Mouse (Mus musculus) spleen, adult 18-20 months (tissue): ENCODE data around the gene Syngr3.
"Not testable (repeated sequence)": the region's sequence is repeated elsewhere in the genome, so short reads cannot be mapped to it uniquely, and the experiment has no call there.

Experiments used
- DNase-seq, 2 experiments: peaks; one replicate each; pipeline ENCODE4 v3.0.0; 2022; ENCODE audit warnings: mixed read lengths in 2 of 2

Syngr3 gene

DNA sequence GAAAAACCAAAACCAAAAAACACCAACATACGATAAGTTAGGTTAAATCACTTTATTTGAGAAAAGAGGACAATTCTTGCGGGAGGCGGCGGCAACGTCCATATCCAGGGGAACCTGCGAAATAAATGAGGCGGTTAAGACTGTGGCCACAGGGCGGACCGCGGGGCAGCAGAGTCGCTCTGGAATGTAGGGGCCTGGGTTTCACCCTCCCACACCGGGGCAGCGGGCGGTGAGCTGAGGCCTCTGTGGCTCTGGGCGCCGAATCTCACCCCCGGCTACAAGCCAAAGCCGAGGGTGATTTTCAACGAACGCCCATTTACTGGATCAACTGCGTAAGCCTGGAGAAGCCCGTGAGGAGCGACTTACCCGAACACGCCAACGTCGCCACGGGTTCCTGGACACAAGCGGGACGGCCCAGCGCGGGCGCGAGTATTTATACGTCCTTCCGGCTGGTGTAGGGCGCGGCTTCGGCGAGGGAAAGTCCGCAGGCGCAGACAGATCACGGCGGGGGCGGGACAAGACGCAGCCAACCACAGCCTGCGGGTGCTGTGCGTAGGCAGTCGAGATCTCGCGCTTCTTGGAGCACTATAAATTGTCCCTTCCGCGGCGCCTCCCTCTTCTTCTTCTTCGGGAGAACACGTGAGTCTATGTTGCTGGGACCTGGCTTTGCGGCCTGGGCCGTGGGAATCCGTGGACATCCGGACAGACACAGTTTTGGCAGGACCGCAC lies 29.9 kb upstream of the Syngr3 start:
- peak; percentile 96 for DNase-seq

DNA sequence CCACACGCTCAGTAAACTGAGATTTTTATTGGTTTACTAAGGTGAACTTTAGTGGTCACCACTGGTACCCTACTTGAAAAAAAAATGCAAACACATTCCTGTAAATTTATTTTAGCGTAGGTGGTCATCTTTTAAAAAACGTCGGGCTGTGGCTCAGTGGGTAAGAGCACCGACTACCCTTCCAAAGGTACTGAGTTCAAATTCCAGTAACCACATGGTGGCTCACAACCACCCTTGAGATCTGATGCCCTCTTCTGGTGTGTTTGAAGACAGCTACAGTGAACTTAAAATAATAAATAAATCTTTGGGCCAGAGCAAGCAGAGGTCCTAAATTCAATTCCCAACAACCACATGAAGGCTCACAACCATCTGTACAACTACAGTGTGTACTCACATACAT lies 29.2 kb upstream of the Syngr3 start:
- not testable (repeated sequence) for DNase-seq

DNA sequence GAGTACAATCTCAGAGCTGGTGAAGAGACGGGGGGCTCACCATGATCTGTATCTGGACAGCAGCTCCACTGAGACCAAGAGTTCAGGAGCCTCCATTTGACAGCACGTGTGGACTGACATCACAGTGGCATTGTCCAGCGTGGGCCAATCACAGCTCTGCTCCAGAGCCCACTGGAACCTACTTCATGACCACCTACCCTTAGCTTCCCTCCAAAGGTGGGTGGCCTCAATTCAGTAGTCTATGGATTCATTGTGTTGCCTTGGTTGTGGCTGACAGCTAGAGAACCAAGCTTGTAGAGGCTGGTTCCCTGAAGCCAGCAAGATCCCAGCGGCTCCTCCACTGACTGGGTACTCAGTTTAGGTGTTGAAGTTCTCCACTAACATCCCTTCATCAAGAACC lies 28.2 kb upstream of the Syngr3 start, which contains the start of the genes Rnf151 and Rps2:
Gene Rnf151 (minus strand): TSS at position 121 of the 400 bp plus-strand sequence.
Gene Rps2 (plus strand): TSS at position 174 of the 400 bp plus-strand sequence.
- DNase-seq = no peak

DNA sequence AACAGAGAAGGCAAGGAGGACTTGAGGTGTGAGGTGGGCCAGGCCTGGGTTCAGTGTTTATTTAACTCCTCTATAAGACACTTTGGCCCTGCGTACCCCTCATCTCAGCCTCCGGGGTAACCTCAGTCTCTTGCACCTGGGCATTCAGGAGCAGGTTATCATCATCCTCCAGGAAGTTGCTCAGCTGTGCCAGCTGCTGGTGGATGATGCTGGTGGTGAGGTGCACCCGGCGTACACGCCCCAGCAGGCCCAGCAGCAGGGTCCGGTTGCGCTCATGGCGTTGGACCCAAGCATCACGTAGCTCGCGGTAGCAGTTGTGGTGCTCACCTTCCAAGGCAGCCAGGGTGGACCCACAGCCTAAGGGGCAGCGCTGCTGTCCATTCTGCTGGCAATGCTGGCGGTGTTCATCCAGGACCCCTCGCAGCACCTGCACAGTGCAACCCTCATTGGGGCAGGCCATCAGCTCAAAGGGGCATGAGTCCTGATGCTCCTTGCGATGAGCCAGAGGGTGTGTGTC lies 26.5 kb upstream of the Syngr3 start:
- no peak for DNase-seq

DNA sequence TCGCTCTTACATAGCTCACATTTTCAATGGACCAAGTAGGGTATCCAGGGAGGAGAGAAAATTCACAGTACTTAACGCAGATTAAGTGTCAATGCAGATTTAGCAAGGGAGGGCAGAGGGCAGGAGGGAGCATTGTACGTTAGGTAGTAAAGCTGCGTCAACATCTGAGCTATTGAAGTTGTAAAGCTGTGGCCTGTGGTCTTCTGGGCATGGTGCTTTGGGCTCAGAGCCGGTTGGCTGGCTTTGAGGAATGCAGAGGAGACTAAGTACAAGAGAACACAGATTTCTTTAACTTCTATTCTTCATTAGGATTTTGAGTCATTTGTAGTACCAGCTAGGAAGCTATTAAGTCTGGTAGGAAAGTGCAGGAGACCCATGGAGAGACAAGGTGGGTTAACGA lies 25.8 kb upstream of the Syngr3 start:
- no peak for DNase-seq

DNA sequence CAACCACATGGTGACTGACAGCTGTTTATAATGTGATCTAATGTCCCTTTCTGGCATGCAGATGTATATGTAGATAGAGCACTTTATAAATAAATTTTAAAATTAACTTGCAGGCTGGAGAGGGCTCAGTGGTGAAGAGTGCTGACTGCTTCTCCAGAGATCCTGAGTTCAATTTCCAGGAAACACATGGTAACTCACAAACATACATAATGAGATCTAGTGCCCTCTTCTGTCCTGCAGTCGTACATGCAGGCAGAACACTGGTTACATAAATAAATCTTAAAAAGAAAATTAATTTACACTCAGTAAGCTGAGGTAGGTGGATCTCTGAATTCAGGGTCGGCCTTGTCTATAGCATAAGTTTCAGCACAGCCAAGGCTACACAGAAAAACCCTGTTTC lies 18.9 kb upstream of the Syngr3 start:
- no peak for DNase-seq

DNA sequence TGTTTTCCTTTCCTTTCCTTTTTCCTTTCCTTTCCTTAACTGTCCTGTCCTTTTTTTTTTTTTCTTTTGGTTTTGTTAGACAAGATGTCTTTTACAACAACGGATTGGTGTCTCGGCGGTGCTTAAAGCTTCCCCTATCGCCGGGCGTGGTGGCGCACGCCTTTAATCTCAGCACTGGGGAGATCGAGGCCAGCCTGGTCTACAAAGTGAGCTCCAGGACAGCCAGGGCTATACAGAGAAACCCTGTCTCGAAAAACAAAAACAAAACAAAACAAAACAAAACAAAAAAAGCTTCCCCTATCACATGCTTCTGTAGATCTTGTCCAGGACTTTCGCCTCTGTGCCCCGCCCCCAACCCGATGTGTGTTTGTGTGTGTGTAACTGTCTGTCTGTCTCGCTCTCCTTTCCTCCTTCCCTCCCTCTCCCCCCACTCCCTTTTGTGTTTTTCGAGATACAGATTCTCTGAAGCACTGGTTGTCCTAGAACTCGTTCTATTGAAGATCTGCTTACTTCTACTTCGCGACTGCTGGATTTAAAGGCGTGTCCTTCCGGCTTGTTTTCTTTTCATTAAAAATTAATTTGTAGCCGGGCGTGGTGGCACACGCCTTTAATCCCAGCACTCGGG lies 18.2 kb upstream of the Syngr3 start:
- DNase-seq = no peak

DNA sequence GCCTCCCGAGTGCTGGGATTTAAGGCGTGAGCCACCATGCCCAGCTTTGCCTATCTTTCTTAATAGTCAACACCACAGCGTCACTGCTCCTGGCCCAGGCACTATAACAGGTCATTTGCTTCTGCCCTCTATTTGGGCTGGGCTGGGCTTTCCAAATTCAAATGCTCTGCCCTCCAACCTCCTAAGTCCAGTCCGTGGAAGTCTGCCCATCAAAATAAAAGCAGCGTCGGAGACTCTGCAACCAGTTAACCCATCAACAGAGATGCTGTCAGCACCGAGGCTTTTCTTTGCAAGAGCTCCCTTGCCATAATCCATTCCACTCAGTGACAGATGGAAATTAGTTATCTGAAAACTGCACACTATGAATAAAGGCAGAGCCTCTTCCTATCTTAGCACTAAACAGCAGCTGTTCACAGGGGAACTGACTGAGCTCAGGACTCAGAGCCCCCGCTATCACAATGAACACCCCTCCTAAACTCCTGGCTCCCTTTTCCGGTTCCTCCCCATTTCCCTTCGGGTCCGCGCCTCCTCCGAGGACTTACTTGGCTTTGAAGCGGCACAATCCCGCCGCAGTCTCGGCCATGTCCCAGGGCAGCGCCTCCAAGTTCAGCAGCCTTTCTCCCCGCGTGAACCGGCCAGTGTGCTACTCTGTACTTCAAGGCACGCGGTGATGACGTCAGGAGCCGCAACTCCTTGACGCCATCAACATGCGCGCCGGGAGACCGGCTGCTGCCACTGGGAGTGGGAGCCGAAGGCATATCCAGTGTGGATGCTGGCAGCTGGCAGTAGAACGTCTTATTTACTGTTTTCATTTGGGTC lies 17.4 kb upstream of the Syngr3 start, which contains the start of gene Tbl3:
Gene Tbl3 (minus strand): TSS at position 679 of the 819 bp plus-strand sequence.
- peak; percentile 79 to 91 for DNase-seq

DNA sequence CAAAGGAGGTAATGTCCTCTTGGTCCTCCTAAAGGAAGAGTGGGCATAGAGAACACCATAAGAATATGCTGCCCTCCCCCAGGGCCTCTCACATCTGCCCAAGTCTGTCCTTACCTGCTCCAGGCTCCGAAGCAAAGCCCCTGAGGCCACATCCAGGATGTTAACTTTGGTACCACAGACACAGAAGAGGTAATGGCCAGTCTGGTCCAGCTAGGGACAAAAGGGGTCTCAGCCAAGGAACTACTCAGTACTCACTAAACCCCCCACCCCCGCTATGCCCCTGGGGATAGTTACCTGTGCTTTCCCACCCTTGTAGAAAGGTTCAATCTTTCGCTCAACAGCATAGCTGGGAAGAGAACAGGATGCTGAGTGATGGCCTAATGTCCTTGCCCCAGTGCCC lies 16.1 kb upstream of the Syngr3 start:
- DNase-seq = no peak

DNA sequence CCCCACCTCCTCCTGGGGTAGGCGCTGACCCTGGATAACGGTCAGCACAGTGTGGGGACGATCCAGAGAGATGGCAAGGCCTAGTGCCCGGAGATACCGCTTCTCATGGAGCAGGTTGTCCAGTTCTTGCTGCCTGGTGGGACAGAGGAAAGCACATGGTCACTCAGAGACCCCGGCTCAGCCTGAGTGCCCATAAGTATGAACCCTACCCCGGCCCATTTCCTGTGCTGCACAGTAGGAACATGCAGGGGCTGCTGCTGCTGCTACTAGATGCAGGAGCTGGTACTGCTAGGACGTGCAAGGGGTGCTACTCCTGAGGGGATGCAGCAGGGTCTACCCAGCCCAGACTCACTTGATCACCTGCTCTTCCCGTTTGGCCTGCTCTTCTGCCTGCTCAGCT lies 11.5 kb upstream of the Syngr3 start:
- DNase-seq = no peak

DNA sequence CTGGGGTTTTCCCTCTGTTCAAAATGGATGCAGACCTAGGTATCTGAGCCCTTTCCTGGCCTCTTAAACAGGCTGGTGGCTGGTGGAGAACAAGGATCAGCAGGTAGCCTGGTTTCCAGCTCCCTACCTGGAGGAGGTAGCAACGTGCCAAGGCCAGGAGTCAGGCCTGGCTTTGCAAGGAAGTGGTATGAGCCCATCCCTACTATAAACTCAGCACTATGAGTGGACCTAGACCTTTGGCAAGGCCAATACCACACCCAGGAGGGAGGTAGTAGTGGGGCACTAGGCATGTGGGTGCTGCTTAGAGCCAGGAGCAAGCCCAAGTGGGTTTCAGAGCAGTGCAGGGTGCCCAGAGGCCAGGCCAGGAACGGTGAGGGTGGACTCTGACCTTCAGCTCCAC lies 9.7 kb upstream of the Syngr3 start:
- DNase-seq = no peak

DNA sequence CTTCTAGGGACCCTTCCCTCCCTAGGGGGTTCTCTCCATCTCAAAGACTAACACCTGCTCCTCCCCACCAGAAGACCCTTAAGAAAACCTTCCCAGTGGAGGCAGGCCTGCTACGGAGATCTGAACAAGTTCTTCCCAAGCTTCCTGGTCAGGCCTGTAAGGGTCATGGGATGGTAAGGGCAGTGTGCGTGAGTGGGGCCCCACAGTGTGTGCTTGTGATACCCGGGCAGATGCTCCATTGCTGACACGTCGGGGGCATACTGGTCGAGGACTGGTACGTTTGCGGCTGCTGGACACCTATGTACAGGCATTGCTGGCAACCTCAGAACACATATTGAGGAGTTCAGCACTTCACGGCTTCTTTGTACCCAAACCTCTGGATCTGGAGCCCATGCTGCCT lies 9.0 kb upstream of the Syngr3 start:
- DNase-seq = no peak

DNA sequence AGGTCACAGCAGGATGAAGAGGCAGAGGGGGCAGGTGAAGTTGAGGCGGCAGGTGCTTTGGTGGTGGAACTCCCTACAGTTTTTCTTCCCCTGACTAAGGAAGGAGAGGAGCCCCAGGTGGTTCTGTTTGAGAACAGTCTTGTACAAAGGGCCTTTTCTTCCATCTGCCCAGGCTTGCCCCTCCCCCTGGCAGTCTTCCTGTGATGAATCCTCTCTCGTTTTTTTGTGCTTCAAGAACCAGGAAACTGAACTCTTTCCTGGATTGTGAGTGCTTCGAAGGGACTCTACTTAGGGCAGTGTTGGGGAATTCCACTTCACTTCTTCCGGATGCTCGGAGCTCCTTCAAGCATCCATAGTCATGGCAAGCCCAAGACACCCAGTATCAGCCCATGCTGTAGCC lies 8.2 kb upstream of the Syngr3 start:
- no peak for DNase-seq

DNA sequence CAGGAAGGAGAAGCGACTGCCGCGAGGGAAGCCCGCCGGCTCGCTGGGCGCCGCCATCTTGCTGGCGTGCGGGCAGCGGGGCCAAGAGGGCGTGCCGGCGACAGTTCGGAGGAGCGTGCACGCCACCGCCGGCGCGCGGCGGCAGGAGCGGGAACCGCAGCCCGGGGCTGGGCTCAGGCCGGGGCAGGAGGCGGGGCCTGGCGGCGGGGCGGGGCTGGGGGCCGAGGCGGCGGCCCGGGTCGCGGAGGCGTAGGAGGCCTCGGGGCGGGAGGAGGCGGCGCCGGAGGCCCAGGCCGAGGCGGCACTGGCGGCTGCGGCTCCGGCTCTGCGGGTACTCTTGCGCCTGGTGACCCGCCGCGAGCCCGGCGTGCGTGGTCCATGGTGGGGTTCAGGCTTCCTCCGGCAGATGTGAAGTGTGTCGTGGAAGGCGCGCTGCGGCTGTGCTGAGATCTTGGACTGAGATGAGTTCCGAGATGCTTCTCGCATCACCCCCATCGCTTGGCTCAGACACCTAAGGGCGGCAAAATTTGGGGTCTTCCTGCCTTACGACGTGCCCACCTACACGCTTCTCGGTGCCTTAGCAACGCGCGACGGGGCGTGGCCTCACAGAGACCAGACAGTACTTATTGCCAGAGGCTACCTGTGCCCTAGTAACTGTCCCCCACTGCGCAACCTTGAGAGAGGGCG lies 6.4 kb upstream of the Syngr3 start, which contains the start of the genes Gfer and Noxo1:
Gene Gfer (minus strand): TSS at position 146 of the 687 bp plus-strand sequence.
Gene Noxo1 (plus strand): TSS at position 224 of the 687 bp plus-strand sequence.
- DNase-seq = peak; percentile 81 to 85

DNA sequence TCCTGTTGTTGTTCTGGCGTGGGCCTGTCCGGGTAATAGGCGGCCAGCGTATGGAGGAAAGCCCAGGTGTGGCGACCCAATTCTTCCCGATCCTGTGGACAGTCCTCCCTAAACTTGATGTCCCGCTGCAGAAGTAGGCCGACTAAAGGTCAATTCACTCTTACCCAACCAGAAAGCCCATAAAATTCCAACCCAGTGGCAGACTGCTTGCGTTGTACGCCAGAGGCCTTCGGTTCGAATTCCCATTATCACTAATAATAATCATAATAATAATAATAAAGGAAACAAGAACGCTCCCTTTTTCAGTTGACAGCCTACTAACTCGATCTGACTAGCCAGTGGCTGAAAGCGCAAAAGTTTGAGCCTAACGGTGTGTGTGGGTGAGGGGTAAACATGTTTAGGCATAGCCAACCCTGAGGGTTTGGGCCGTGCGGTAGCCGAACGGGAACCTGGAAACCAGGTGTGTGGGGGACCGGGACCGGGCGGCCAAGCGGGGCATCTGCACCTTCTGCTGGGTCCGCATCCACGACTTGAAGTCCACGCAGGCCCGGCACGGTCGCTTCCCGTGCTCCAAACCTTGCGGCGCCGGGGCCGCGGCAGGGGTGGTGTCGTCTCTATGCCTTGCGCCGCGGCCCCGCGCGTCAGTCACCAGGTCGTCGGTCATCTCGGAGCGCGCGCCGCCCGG lies 5.7 kb upstream of the Syngr3 start:
- no peak for DNase-seq

DNA sequence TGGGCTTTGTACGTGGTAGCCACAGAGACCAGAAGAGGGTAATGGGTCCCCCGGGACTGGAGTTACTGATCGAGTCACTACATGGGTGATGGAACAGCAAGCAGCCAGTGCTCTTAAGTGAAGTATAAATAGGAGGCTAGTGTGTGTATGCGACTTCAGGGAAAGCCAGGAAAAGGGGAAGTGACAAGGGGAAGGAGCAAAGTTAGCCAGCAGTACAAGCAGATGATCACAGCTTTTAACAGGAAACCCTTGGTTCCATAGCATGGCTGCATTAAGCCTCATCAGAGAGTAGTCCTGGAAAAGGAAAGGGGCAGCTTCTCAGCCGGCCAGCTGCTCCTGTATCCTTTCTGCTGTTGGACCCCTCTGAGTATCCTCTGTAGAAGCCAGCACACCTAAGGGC lies 2.6 kb upstream of the Syngr3 start:
- DNase-seq = no peak

DNA sequence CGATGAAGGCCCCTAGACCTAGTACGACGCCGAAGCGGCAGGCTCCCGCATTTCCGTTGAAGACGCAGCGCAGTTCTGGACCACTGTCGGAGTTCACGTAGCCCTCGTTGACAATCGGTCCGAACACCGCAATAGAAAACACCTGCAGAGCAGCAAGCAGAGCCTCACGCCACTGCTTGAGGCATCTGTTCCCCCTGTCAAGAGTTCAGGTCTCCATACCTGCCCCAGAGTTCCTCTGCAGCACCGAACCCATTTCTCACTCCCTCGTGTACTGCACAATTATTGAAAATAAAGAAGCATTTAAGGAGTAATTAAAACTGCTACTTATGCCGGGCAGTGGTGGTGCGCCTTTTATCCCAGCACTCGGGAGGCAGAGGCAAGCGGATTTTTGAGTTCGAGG lies 2.2 kb downstream of the Syngr3 start:
- DNase-seq = no peak

DNA sequence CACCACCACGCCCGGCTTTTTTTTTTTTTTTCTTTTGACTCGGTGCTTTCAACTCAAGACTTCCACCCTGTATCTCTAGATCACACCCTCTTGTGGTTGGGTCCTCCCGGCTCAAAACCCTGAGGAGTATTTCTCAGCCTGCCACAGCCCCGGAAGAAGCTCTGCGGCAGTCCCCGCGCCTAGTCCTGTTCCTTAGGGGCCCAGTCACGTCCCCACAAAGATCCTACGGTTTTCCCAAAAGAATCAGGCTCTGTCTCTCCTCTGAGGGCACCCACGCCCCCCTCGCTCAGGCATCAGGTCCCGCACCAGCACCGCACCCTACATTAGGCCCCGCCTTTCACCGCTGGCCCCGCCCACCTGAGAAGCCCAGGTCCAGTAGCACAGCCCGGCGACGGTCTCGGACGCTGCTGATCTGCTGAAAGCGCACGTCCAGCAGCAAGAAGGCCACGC lies 2.6 kb downstream of the Syngr3 start:
- peak; percentile 43 to 65 for DNase-seq

DNA sequence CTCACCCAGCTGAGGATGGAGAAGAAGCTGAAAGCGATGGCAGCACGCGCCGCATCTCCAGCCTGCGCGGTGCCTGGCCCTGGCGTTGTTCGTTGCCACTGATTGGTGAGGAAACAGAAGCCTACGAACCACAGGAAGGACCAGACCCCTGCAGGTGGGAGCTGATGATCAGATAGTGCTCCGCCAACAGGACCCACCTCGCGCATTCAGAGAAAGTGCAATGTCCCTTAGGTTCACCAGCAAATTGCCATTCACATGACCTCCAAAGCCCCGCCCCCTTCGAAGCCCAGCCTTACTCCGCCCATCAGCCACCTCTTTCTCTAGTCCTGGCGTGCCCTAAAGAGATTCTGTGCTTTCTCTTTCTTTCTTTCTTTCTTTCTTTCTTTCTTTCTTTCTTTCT lies 3.2 kb downstream of the Syngr3 start:
- peak in 1 of 2 experiments; percentile 47 for DNase-seq

DNA sequence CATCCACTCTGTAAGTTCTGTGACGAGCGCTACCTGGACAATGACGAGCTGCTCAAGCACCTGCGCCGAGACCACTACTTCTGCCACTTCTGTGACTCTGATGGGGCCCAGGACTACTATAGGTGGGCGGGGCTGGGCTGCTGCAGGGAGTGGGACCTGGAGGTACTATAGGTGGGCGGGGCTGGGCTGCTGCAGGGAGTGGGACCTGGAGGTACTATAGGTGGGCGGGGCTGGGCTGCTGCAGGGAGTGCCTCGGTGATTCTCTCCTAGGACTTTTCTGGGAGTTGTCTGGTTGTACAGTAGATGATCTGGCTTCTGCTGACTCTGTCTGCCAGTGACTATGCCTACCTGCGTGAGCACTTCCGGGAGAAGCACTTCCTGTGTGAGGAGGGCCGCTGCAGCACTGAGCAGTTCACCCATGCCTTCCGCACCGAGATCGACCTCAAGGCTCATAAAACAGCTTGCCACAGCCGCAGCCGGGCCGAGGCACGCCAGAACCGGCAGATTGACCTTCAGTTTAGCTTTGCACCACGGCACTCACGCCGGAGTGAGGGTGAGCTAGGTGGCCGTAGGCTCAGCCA lies 12.2 kb downstream of the Syngr3 start:
- no peak for DNase-seq

DNA sequence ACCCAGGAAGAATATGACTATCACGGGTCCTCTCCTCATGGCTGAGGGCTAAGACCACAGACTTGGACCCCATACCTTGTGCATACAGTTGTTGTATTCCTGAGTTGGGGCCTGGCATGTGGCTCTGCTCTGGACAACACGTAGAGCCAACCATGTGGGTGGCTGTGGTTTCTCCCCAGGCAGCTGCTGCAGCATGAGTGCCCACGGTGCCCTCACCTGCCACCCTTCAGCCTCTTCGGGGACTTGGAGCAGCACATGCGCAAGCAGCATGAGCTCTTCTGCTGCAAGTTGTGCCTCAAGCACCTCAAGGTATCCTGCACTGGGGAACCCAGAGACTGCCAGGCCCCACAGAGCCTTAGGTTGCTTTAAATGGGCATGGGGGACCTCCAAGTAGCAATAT lies 12.9 kb downstream of the Syngr3 start:
- DNase-seq = no peak
